In the genomic region with DNA sequence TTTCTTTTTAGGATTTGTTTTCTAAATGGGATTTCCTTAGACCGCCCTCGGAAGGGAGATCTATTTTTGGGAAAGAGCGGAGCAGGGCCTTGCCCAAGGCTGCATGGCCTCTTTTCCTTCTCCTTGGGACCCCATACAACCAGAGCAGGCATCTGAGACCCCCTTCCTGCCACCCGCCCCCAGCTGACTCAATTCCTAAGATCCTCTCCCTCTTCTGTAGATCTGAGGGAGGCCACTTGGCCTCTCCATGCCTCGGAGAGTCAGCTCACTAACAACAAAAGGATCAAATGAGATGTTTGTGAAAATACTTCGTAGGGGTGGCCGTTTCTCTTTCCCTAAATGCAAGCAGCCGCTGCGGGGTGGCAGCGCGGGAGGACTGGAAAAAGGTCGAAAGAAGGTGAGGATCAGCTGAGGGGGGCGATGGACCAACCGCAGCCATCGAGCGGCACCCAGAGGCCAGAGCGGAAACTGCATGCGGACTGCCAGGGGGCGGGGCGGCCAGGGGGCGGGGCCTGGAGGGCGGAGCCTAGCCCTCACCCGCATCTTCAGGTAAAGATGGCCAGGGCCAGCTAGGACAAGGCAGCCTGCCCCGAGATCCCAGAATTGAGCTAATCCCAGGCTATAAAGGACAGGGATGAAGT, we compare ENCODE assay signal across 8 mouse cellular contexts. TPM values are rescaled to one million over a fixed set of nuclear protein-coding genes. Genes with fewer than 3 reads are reported as not detected.
DNase-seq lines count a peak whose midpoint lies in the region; ATAC-seq lines count a peak whose summit lies in the region.

No protein-coding gene starts in this region.

- no peak overlapping the region for H3K27ac ChIP-seq in intestine, embryonic 16.5 days (ENCODE audit: low read length)
- H3K27ac ChIP-seq in limb, embryonic 15.5 days = 0 out of 2 replicates have a peak overlapping the region, but pooled peaks have one; percentile 28
- H3K27ac ChIP-seq in midbrain, embryonic 16.5 days (ENCODE audit: low read length) = no peak overlapping the region

- no peaks in the 10 kb centered on the region for H3K36me3 ChIP-seq in intestine, embryonic 16.5 days (ENCODE audit: control insufficient read depth, insufficient read depth, low read length)
- no peaks in the 10 kb centered on the region for H3K36me3 ChIP-seq in limb, embryonic 15.5 days
- no peaks in the 10 kb centered on the region for H3K36me3 ChIP-seq in midbrain, embryonic 16.5 days (ENCODE audit: control insufficient read depth, insufficient read depth, low read length)

- WGBS in intestine, embryonic 16.5 days = 12% methylated on average over 24 of the region's 24 CpGs
- 12% methylated on average over 24 of the region's 24 CpGs for WGBS in limb, embryonic 15.5 days
- 9% methylated on average over 24 of the region's 24 CpGs for WGBS in midbrain, embryonic 16.5 days

- peak overlapping the region; percentile 21; the same call in 1 of the 2 replicates for H3K9ac ChIP-seq in intestine, embryonic 16.5 days (ENCODE audit: low read depth, low read length)
- H3K9ac ChIP-seq in limb, embryonic 15.5 days = no peak overlapping the region
- H3K9ac ChIP-seq in midbrain, embryonic 16.5 days (ENCODE audit: low read depth, low read length) = 0 out of 2 replicates have a peak overlapping the region, but pooled peaks have one; percentile 25

- no peaks in the 10 kb centered on the region for H3K9me3 ChIP-seq in intestine, embryonic 16.5 days (ENCODE audit: control insufficient read depth, low read length)
- H3K9me3 ChIP-seq in limb, embryonic 15.5 days = no peaks in the 10 kb centered on the region
- H3K9me3 ChIP-seq in midbrain, embryonic 16.5 days (replicated peaks; ENCODE audit: control insufficient read depth, low read length, poor library complexity, severe bottlenecking) = no peaks in the 10 kb centered on the region

- intact Hi-C loops in gastrocnemius, postnatal 36 days (cut with DNase I) = loop anchor here (1.0 to 2.0 kb wide), 2 partner anchors 23 to 114 kb away; no protein-coding TSS in a partner anchor

- peak; percentile 70 for DNase-seq in ovary, postnatal 10 days (ENCODE audit: low spot score)
- DNase-seq in ovary, adult 18-20 months (ENCODE audit: low spot score) = no peak
- DNase-seq in embryo, embryonic 10 days (ENCODE audit: low spot score) = peak; percentile 83
- DNase-seq in gastrocnemius, postnatal 36 days = peak; percentile 47 to 64
- peak; percentile 60 to 75 for DNase-seq in spleen, postnatal 10 days (ENCODE audit: low spot score in 2 of 2)

- no peaks in the 10 kb centered on the region for H3K27me3 ChIP-seq in intestine, embryonic 16.5 days (replicated peaks; ENCODE audit: control insufficient read depth, insufficient read depth, low read length)
- H3K27me3 ChIP-seq in limb, embryonic 15.5 days = no peaks in the 10 kb centered on the region
- no peaks in the 10 kb centered on the region for H3K27me3 ChIP-seq in midbrain, embryonic 16.5 days (ENCODE audit: control insufficient read depth, insufficient read depth, low read depth, low read length)

- peak overlapping the region; percentile 44 for H3K4me2 ChIP-seq in intestine, embryonic 16.5 days (ENCODE audit: low read depth, low read length)
- H3K4me2 ChIP-seq in limb, embryonic 15.5 days = peak overlapping the region; percentile 43
- peak overlapping the region; percentile 56 for H3K4me2 ChIP-seq in midbrain, embryonic 16.5 days (ENCODE audit: low read length)

- H3K4me3 ChIP-seq in intestine, embryonic 16.5 days (ENCODE audit: low read length) = peak overlapping the region; percentile 15; the same call in 1 of the 2 replicates
- peak overlapping the region; percentile 19 for H3K4me3 ChIP-seq in limb, embryonic 15.5 days
- H3K4me3 ChIP-seq in midbrain, embryonic 16.5 days (ENCODE audit: low read depth, low read length) = no peak overlapping the region

- 0 out of 2 replicates have a peak, but pooled peaks cover 3% of the 10 kb centered on the region for H3K4me1 ChIP-seq in intestine, embryonic 16.5 days (ENCODE audit: control insufficient read depth, insufficient read depth, low read length)
- H3K4me1 ChIP-seq in limb, embryonic 15.5 days = peaks cover 10% of the 10 kb centered on the region
- H3K4me1 ChIP-seq in midbrain, embryonic 16.5 days (ENCODE audit: control insufficient read depth, insufficient read depth, low read length) = peaks cover 5% of the 10 kb centered on the region

- peak; percentile 76 for ATAC-seq in intestine, embryonic 16.5 days
- peak; percentile 45; the same call in 1 of the 2 replicates for ATAC-seq in limb, embryonic 15.5 days (ENCODE audit: insufficient number of reproducible peaks, low FRiP score, low TSS enrichment, low read depth)
- peak; percentile 51; the same call in 1 of the 2 replicates for ATAC-seq in midbrain, embryonic 16.5 days

RNA-seq across cellular contexts. Expression of a gene that starts 29.5 kb away (rescaled TPM):
- not detected for total RNA-seq in gastrocnemius, postnatal 36 days (2021)
- polyA plus RNA-seq in intestine, embryonic 16.5 days (2015; fragmentation: Nextera tagmentation; extraction: Ambion mirVana) = not detected in 2 replicates
- 0.12 and 0.32 TPM in 2 replicates for polyA plus RNA-seq in limb, embryonic 15.5 days (2015; fragmentation: Nextera tagmentation; extraction: Ambion mirVana)
- polyA plus RNA-seq in midbrain, embryonic 16.5 days (2015; fragmentation: Nextera tagmentation; extraction: Ambion mirVana) = not detected in 2 replicates
